Mouse (Mus musculus): ENCODE measurements around the gene Ints6. TPM values are rescaled to one million over a fixed set of nuclear protein-coding genes. Genes with fewer than 3 reads are reported as not detected.

Ints6 gene
- polyA plus RNA-seq (2015; fragmentation: Nextera tagmentation; extraction: Ambion mirVana), result 10.6 and 11.9 TPM in 2 replicates

- H3K4me3 ChIP-seq (ENCODE audit: low read depth, low read length), result peak within 1 kb of the TSS; percentile 100
- no peaks in the 10 kb centered on the region for H3K27me3 ChIP-seq (ENCODE audit: control insufficient read depth, insufficient read depth, low read depth, low read length)
- H3K9ac ChIP-seq (ENCODE audit: low read depth, low read length), result peak within 1 kb of the TSS; percentile 100
- WGBS (ENCODE audit: insufficient replicate concordance), result under 1% methylated on average over 72 of the region's 72 CpGs
- peaks cover 6% of the 10 kb centered on the region; the same call in 1 of the 2 replicates for H3K36me3 ChIP-seq (ENCODE audit: control insufficient read depth, insufficient read depth)
- peak; percentile 96 for ATAC-seq (ENCODE audit: low read depth)
- peaks cover 7% of the 10 kb centered on the region for H3K4me1 ChIP-seq (ENCODE audit: control insufficient read depth, low read depth, low read length)
- peak within 1 kb of the TSS; percentile 94 for H3K4me2 ChIP-seq (ENCODE audit: low read depth, low read length)
- peak within 1 kb of the TSS; percentile 100 for H3K27ac ChIP-seq (ENCODE audit: low read length)
- H3K9me3 ChIP-seq (replicated peaks; ENCODE audit: control insufficient read depth, low read length), result no peaks in the 10 kb centered on the region
Measured at GRCm38 (mm10) chr14:62761036-62761881, at the start of gene Ints6. Gene Ints6, minus strand, starts transcription at chr14:62761169.

DNA sequence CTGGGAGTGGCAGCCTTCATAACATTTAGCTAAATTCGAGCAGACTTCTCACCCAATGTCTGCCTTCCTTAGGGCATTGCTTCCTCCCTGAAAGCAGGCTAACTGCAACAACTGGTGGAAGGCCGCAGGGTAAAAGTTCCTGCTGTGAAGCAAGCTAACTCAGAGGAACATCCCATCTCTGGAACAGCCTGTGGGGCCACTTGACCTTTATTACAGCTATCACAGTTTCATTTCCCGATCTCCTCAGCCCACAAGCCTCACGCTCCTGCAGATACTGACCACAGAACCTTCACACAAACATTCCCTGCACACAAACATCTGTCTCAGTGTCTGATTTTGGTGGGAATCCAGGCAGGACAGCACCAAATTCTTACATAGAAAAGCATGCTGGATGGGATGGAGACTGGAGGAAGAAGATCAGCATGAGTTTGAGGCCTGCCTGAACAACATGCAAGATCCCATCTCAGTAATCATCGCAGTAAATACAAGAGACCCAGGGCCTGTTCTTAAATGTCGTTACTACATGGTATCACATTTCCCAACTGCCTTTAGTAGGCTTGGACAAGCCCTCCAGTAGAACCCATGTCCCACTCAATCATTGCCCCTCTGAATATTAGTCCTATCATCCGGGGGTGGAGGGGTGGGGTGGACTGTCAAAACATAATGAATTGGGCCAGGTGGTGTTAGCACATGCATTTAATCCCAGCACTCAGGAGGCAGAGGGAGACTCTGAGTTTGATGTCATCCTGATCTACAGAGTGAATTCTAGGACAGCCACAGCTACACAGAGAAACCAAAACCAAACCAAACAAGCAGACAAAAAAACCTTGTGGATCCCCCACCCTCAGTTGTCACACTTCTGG lies 47.9 kb upstream of the Ints6 start:
- H3K9me3 ChIP-seq (replicated peaks; ENCODE audit: control insufficient read depth, low read length), result no peaks in the 10 kb centered on the region
- 44% methylated on average over 7 of the region's 7 CpGs for WGBS (ENCODE audit: insufficient replicate concordance)
- no peak overlapping the region for H3K4me3 ChIP-seq (ENCODE audit: low read depth, low read length)
- H3K9ac ChIP-seq (ENCODE audit: low read depth, low read length), result no peak overlapping the region
- peak; percentile 37; the same call in 1 of the 2 replicates for ATAC-seq (ENCODE audit: low read depth)
- no peaks in the 10 kb centered on the region for H3K4me1 ChIP-seq (ENCODE audit: control insufficient read depth, low read depth, low read length)
- no peak overlapping the region for H3K4me2 ChIP-seq (ENCODE audit: low read depth, low read length)
- H3K27me3 ChIP-seq (ENCODE audit: control insufficient read depth, insufficient read depth, low read depth, low read length), result no peaks in the 10 kb centered on the region
- H3K36me3 ChIP-seq (ENCODE audit: control insufficient read depth, insufficient read depth), result no peaks in the 10 kb centered on the region
- no peak overlapping the region for H3K27ac ChIP-seq (ENCODE audit: low read length)

DNA sequence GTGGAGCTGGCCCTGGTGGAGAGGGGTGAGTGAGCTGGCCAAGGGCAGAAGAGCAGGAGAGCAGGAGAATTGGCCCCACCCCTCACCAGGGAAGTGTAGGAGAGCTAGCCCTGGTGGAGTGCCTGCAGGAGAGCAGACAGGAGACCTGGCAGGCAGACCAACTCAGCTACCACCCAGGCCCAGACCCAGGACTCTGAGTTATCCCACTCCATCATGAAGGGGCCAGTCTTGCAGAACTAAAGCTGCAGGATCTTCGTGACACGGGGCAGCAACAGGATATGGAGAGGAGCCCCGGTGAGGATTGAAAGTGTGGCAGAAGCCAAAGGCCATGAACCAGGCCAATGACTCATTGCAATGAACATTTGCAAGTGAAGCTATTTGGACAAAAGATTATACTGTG lies 46.0 kb upstream of the Ints6 start:
- ATAC-seq (ENCODE audit: low read depth), result no peak
- no peak overlapping the region for H3K4me3 ChIP-seq (ENCODE audit: low read depth, low read length)
- no peak overlapping the region for H3K9ac ChIP-seq (ENCODE audit: low read depth, low read length)
- no peaks in the 10 kb centered on the region for H3K27me3 ChIP-seq (ENCODE audit: control insufficient read depth, insufficient read depth, low read depth, low read length)
- no peaks in the 10 kb centered on the region for H3K36me3 ChIP-seq (ENCODE audit: control insufficient read depth, insufficient read depth)
- no peak overlapping the region for H3K4me2 ChIP-seq (ENCODE audit: low read depth, low read length)
- H3K27ac ChIP-seq (ENCODE audit: low read length), result no peak overlapping the region
- no peaks in the 10 kb centered on the region for H3K4me1 ChIP-seq (ENCODE audit: control insufficient read depth, low read depth, low read length)
- 48% methylated on average over 3 of the region's 3 CpGs for WGBS (ENCODE audit: insufficient replicate concordance)
- no peaks in the 10 kb centered on the region for H3K9me3 ChIP-seq (replicated peaks; ENCODE audit: control insufficient read depth, low read length)

DNA sequence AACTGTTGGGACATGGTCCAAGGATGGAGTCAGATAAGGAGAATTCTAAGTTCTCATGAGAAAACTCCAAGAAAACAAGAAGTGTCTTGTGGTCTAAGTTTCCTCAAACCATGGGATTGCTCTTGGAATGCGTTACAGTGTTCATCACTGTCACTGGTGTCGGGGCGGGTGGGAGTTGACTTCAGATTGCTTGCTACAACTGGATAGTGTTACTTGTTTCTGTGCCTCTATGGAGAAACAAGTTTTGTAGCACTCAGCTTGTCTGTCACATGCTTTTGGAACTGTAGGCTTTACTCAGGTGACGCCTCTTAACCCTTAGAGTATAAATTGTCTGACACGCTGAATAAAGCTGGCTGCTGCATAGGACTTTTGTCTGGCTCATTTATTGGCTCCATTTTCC lies 42.2 kb upstream of the Ints6 start:
- 67% methylated on average over 5 of the region's 5 CpGs for WGBS (ENCODE audit: insufficient replicate concordance)
- H3K4me3 ChIP-seq (ENCODE audit: low read depth, low read length), result no peak overlapping the region
- no peak overlapping the region for H3K4me2 ChIP-seq (ENCODE audit: low read depth, low read length)

DNA sequence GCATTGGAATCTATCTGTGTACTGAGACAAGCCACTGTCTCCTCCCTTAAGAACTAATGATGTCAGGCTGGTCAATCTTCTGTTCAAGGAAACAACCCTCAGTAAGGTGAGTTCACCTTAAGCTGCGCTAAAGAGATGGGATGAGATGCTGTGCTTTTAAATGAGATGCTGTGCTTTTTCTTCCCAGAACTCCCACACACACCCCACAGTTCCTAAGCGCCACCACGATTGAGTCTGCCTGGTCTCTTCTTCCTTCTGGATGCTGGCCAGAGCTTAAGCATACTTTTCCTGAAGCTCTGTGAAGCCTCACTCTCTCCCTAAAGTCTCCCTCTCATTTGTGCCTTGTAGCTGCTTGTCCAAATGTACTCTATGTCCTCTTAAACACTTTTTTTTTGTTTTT lies 39.8 kb upstream of the Ints6 start:
- Histone ChIP-seq H3K9ac (ENCODE audit: low read depth, low read length) (no peak overlapping the region), H3K36me3 (ENCODE audit: control insufficient read depth, insufficient read depth) (no peaks in the 10 kb centered on the region), H3K4me1 (ENCODE audit: control insufficient read depth, low read depth, low read length) (no peaks in the 10 kb centered on the region; the same call in 1 of the 2 replicates), H3K27ac (ENCODE audit: low read length) (no peak overlapping the region), H3K27me3 (ENCODE audit: control insufficient read depth, insufficient read depth, low read depth, low read length) (no peaks in the 10 kb centered on the region), H3K9me3 (replicated peaks; ENCODE audit: control insufficient read depth, low read length) (no peaks in the 10 kb centered on the region), H3K4me3 (ENCODE audit: low read depth, low read length) (no peak overlapping the region), H3K4me2 (ENCODE audit: low read depth, low read length) (no peak overlapping the region)
- WGBS (ENCODE audit: insufficient replicate concordance), result 57% methylated on average over 3 of the region's 3 CpGs
- no peak for ATAC-seq (ENCODE audit: low read depth)

More for the DNA sequence above, 42.2 kb upstream of the Ints6 start:
- no peaks in the 10 kb centered on the region for H3K27me3 ChIP-seq (ENCODE audit: control insufficient read depth, insufficient read depth, low read depth, low read length)
- no peak overlapping the region for H3K9ac ChIP-seq (ENCODE audit: low read depth, low read length)
- H3K4me1 ChIP-seq (ENCODE audit: control insufficient read depth, low read depth, low read length), result no peaks in the 10 kb centered on the region; the same call in 1 of the 2 replicates
- no peak overlapping the region for H3K27ac ChIP-seq (ENCODE audit: low read length)
- ATAC-seq (ENCODE audit: low read depth), result no peak
- no peaks in the 10 kb centered on the region for H3K9me3 ChIP-seq (replicated peaks; ENCODE audit: control insufficient read depth, low read length)
- no peaks in the 10 kb centered on the region for H3K36me3 ChIP-seq (ENCODE audit: control insufficient read depth, insufficient read depth)

GRCm38 (mm10) chr14:62798608-62799101 lies 37.7 kb upstream of the Ints6 start:
- no peak for ATAC-seq (ENCODE audit: low read depth)
- no peaks in the 10 kb centered on the region for H3K36me3 ChIP-seq (ENCODE audit: control insufficient read depth, insufficient read depth)
- no peaks in the 10 kb centered on the region for H3K27me3 ChIP-seq (ENCODE audit: control insufficient read depth, insufficient read depth, low read depth, low read length)
- H3K27ac ChIP-seq (ENCODE audit: low read length), result no peak overlapping the region
- no peak overlapping the region for H3K4me2 ChIP-seq (ENCODE audit: low read depth, low read length)
- H3K4me3 ChIP-seq (ENCODE audit: low read depth, low read length), result no peak overlapping the region
- 17% methylated on average over 4 of the region's 4 CpGs for WGBS (ENCODE audit: insufficient replicate concordance)
- H3K9me3 ChIP-seq (replicated peaks; ENCODE audit: control insufficient read depth, low read length), result no peaks in the 10 kb centered on the region
- no peak overlapping the region for H3K9ac ChIP-seq (ENCODE audit: low read depth, low read length)
- H3K4me1 ChIP-seq (ENCODE audit: control insufficient read depth, low read depth, low read length), result no peaks in the 10 kb centered on the region; the same call in 1 of the 2 replicates

GRCm38 (mm10) chr14:62795719-62796118 lies 34.8 kb upstream of the Ints6 start:
- no peak overlapping the region for H3K27ac ChIP-seq (ENCODE audit: low read length)
- no peaks in the 10 kb centered on the region; the same call in 1 of the 2 replicates for H3K4me1 ChIP-seq (ENCODE audit: control insufficient read depth, low read depth, low read length)
- H3K4me3 ChIP-seq (ENCODE audit: low read depth, low read length), result no peak overlapping the region
- no peaks in the 10 kb centered on the region for H3K36me3 ChIP-seq (ENCODE audit: control insufficient read depth, insufficient read depth)
- no peaks in the 10 kb centered on the region for H3K9me3 ChIP-seq (replicated peaks; ENCODE audit: control insufficient read depth, low read length)
- ATAC-seq (ENCODE audit: low read depth), result no peak
- no peaks in the 10 kb centered on the region for H3K27me3 ChIP-seq (ENCODE audit: control insufficient read depth, insufficient read depth, low read depth, low read length)
- no peak overlapping the region for H3K9ac ChIP-seq (ENCODE audit: low read depth, low read length)
- WGBS (ENCODE audit: insufficient replicate concordance), result 36% methylated on average over 7 of the region's 7 CpGs
- no peak overlapping the region for H3K4me2 ChIP-seq (ENCODE audit: low read depth, low read length)

- Histone ChIP-seq H3K27me3 (ENCODE audit: control insufficient read depth, insufficient read depth, low read depth, low read length) (no peaks in the 10 kb centered on the region), H3K4me1 (ENCODE audit: control insufficient read depth, low read depth, low read length) (no peaks in the 10 kb centered on the region), H3K9me3 (replicated peaks; ENCODE audit: control insufficient read depth, low read length) (no peaks in the 10 kb centered on the region), H3K36me3 (ENCODE audit: control insufficient read depth, insufficient read depth) (no peaks in the 10 kb centered on the region), H3K9ac (ENCODE audit: low read depth, low read length) (no peak overlapping the region), H3K4me2 (ENCODE audit: low read depth, low read length) (no peak overlapping the region), H3K4me3 (ENCODE audit: low read depth, low read length) (no peak overlapping the region), H3K27ac (ENCODE audit: low read length) (no peak overlapping the region)
- ATAC-seq (ENCODE audit: low read depth), result no peak
- 22% methylated on average over 4 of the region's 4 CpGs for WGBS (ENCODE audit: insufficient replicate concordance)
Measured at GRCm38 (mm10) chr14:62789282-62789681, 28.3 kb upstream of the Ints6 start.

Measured in liver, embryonic 16.5 days (tissue).